Mouse (Mus musculus) WW6 (cell line): ENCODE data around the gene Prickle1.

Experiments used
- DNase-seq: peaks from one replicate; pipeline ENCODE4 v3.0.0-alpha.2; 2013; ENCODE audit warnings: low read depth, low spot score

Gene Prickle1

DNA sequence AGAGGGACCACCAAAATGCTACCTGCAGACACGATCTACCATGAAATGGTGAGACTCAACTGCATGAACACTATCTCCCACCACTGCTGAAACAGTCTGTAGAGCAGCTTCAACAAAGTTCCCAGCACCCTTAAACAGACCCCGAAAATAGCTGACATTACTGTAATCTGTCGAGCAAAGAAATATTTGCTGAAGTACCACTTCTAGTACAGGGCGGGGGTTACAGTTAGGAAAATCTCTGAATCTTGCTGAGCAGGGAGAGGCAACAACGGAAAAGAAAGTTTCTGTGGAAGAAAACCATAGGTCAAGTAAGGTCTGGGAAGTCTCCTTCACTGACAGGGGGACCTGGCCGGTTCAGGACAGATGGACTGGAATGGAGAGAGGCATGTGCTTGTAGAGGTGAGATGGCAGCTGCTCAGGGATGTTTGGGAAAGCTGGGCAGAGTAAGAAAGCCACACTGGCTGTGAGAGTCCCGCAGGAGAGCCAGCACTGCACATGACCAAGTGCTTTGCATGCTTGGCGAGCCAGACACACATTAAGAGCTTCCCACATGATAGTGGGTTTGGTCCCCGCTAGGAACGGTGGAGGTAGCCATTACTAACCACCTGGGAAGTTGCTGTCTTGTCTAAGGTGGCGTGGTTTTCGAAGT is 41.4 kb downstream of the Prickle1 start:
- DNase-seq, result no peak

DNA sequence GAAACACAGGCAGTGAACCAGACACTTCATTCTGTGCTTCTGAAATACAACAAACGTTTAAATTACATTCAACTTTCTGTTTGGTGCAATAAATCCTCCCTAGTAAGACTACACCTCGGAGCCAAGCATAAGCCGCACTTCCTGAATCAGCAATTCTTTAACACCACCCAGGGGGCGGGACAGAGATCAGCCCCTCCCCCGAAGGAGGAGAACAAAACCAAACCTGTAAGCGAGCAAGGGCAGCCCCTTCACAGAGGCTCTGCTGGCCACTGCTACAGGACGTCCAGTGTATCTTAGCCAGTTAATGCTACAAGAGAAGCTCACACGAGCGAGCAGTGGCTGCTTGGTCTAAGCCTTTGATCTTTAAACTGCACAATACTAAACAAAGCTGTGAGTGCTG is 43.5 kb downstream of the Prickle1 start:
- no peak for DNase-seq

DNA sequence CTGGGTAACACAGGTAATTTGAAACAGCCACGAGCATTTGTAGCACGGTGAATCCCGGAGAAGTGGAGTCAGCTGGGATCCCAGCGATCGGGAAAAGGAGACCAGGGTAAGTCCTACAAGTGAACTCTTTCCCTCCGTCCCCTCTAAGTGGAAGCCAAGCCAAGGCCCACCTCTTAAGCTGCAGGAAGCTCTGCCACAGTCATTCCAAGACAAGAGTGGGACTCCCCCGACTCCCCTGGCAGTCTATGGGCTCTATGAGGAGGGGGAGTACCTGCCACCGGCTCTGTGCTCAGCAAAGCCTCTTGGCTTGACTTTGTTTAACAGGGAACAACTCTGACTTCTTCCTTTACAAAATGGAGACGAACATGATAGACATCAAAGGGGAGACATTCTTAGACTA is 47.4 kb downstream of the Prickle1 start:
- no peak for DNase-seq

DNA sequence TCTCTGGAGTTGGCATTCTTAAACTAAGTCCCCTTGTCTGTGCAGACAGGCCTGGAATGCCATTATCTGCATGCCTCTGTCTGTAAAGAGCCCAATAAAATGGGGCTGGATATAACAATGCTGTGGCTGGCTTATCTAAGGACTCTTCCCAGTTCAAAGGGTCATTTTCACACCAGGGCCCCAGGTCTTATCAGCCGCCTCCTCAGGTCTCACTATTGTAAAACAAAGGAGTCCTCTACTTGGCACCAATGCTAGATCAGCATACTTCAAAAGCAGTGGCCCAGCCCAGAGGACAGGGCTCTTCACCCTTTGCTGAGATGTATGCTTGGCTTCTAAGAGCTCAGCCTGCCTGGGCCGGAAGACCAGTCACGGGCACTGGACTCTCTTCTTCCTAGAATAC is 56.3 kb downstream of the Prickle1 start:
- no peak for DNase-seq

DNA sequence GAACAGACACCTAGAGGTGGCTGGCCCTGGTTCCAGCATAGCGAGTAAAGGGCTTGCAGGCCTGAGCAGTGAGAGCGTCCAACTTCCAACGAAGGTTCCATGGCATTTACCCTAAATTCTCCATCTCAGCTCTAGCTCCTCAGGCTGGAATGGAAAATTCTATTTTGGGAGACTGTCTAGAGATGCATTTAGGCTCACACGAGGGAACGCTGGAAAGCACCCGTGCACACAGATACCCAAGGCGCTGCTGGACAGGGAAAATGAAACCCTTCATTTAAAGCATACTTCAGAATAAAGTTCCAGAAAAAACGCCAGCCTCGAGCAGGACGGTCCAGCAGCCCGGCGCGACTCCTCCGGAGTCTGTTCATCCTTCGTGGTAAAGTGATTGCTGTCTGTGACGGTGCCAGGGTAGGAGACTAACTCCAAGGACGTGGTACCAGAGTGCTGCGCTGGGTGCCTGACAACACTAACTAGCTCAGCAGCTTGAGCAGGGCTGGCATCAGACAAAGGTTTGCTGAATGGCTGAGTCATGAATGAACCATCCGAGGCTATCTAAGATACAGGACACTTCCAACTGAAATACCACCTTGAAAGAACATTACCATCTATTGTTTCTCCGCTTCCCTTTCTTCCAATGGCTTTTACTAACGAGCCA is 57.0 kb downstream of the Prickle1 start:
- DNase-seq, result no peak

DNA sequence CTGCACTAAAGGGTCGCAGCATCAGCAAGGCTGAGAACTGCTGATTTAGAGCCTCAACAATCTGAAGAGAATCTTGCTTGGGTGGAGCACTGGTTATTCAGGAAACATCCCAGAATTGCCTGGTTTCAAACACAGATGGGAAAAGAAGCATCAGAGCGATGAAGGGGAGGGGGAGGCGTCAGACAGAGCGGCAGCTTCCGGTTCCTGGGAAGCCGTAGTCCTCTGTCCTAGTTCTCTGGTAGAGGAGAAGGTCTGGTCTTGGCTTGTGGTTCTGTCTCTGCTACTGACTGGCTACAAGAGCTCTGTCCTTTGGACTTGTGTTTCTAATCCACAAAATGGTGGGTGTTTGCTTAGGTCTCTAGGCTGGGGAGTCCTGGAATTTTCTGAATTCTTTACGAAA is 57.9 kb downstream of the Prickle1 start:
- no peak for DNase-seq

DNA sequence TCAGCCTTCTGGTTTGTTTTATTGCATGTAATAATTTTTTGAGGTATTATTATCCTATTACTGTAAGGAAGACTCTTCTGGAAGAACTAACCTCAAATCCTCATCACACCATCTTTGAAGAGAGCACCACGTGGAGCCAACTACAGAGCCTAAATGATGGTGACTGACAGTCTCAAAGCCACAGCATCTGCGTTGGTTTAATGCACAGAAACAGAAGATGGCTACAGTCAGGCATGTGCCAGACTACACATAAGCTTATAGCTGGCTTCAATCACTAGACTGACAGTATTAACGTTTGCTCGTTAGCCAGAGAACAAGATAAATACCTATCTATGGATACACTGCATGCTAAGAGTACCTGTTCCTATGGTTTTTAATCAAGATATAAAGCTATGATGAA is 59.5 kb downstream of the Prickle1 start:
- DNase-seq, result no peak

DNA sequence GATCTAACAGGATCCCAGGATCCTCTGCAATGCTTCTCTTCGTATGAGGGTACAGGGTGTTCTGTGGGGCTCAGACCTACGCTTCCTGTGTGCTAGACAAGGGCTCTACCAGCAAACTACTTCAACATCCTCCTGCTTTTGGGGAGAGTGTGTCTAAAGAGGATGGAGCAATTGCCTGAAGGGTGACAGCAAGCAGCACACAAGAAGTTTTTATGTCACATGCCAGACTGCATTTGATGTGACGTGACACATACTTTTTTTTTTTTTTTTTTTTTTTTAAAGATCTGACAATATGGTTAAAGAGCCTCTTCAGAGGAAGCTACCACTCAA is 65.0 kb downstream of the Prickle1 start:
- no peak for DNase-seq

DNA sequence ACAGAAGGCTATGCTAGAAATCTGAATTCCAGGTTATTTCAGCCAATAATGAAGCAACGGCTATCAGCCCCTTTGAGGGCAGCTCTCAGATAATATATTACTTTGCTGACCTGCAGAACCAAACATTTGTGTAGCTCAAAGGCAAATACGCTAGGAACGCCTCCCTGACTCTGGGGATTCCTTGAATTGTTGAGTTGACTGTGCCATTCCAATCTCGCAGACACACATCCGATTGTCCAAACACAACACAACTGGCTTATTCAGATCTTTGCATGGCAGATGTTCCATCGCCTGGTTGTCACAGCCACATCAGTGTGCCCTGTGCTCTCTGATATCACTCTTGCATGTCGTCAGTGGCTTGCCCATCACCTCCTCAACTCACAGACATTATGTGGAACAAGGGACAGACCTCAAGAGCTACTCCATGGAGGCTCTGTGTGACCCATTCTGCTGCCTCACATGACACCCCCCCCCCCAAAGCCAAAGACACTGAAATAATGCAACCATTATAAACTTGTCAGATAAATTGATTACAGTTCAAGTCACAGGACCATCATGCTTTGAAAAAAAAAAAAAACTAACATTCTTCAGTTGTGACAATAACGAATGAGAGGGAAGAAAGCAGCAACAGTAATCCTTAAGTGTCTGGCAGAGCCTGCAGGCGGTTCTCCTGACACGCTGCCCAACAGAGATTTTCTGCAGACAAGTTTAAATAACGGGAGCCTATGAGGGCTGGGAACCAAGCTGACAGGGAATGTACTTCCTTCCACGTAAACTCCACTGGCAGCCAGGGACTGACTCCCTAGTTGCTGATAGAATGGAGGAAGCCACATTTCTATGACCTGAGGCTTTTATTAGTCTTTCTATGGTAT is 65.6 kb downstream of the Prickle1 start:
- no peak for DNase-seq

DNA sequence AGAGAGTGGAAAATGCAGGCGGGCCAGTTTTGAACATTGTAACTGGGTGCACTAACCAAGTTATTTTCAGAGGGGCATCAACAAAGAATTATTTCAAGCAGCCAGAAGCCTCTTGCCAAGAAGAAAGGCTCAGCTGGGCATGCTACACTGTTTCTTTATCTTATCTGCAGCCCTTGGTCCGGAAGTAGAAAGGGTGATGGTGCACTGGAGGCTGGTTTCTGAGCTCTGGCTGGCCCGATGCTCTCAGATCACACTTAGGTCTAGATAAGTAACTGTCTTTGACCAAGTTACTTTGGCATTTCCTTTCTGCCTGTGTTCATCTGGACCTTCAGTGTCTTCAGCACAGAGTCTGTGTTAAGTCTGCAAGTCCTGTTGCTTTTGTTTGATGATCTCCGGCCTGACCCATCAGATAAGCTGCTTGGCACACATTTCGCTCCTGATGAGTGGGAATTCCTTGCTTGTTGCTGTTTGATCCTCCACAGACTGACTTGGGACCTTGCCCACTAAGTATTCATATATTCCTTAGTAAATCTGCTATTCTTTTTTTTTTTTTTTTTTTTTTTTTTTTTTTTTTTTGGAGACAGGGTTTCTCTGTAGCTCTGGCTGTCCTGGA is 70.3 kb downstream of the Prickle1 start:
- no peak for DNase-seq

DNA sequence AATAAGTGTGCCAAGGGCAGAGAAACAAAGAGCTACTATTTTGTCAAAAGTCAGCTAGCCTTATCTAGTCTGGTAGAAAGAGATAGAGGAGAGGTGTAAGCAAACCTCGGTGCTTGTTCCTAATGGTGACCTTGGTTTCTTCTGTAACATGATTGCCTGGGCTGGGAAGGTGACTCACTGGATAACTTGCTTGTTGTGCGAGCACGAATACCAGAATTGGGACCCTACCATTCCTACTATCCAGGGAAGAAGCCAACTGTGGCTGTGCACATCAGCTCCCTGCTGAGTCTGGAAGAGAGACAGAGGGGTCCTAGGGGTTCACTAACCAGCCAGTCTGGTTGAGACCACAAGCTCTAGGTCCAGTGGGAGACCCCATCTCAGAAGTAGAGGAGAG is 73.9 kb downstream of the Prickle1 start:
- DNase-seq, result no peak

DNA sequence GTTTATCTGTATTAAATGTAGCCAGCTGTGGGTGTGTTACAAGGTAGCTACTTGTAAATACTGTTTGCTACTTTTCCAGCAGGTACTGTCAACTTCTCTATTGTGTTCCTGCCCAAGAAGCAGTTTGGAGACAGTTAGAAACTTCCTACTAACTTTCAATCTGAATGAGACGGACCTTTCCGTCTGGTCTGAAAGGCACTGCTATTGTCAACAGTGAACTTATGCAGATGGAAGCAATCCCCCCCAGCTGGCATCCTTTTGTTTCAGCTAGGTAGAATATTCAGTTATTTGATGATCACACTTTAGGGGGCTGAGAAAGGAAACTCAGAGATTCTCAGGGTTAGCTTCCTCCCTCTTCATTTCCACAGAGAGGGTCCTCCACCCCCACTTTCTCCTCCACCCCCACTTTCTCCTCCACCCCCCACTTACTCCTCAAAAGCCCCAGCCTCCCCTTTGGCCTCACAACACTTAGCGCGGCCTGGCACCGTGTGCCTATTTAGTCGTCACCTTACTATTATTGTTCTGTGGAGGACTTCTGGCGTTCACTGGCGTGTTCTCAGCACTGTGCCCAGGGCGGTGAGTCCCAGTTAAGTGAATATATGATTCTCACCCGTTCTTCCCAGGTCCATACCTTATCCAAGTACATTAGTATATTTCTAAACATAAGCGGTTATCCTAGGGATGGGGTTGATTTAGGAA is 74.5 kb downstream of the Prickle1 start:
- no peak for DNase-seq

DNA sequence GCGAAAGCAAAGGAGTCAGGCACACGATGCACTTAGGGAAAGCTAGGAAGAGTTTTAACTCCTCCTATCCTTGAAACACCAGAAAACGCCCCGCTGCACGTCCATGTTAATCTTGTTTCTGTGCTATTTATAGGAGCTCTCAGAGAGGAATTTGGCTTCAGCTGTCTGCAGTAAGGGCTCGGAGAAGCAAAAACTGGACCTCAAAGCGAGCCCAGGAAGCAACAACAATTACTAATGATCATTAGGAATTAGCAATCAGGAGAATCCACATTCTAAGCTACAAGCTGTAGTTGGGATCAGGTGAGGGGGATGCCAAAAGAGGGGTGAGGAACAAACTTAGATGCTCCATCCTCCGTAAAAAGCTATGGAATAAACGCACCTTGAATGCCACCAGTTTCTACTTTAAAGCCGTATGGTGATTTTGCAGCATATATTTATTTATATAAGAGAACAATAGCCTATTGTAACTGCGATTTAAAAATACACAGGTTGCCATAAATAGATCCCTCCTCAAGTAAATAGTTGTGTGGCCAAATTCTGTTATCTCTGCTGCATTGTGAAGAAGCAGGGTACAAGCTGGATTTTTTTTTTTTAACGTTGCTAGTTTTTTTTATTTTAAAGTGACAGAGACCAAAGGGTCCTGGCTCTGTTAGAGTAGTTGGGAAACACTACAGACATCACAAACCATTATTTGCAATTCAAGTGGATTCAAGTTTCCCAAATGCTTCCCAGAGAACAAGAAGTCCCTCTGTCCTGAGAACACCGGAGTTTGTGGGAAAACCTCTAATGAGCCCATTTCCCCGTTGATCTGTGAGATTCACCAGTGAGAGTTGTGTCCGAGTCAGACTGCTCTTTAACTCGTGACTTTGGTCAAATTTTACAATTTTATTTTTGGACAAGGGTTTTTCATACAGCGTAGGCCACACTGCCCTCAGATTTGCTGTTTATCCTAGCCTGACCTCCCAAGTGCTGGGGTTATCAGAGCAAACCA is 75.6 kb downstream of the Prickle1 start:
- no peak for DNase-seq

DNA sequence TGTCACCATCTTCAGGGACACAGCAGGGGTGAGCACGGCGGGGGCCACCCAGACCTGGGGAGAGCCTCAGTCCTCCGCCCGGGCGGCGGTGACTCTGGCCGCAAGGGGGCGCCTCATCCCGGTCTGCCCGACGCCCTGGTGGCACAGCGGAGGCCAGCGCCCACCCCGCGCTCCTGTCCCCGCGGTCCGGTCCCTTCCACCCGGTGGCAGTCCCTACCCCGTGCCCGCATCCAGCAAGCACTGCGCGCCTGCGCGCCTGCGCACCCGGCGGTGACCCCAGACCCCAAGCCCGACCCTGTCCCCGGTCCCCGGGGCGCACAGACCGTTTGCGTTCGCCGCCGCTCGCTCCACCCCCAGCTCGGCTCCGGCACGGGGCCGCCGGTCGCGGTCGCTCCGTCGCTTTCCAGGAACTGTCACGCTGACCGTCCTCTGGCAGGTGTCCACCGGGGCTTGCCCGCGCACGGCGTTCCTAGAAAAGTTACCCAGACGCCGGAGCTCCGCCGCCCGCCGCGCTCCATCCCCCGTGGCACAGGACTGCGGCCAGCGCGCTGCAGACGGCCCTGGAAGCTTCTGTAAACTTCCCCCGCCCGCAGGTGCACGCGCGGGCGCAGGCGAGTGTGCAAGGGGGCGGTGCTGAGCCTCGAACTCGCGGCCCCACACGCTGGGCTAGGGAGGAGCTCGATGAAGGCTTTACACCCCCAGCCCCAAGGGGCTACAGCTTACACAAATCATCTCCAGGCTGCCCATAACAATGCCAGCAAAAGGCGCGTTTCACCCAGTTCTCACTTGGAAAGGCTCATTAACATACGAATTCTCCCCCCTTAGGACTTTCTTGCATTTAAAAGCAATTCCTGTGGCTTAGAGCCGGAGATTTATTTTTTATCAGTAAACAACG is 76.5 kb downstream of the Prickle1 start:
- no peak for DNase-seq

DNA sequence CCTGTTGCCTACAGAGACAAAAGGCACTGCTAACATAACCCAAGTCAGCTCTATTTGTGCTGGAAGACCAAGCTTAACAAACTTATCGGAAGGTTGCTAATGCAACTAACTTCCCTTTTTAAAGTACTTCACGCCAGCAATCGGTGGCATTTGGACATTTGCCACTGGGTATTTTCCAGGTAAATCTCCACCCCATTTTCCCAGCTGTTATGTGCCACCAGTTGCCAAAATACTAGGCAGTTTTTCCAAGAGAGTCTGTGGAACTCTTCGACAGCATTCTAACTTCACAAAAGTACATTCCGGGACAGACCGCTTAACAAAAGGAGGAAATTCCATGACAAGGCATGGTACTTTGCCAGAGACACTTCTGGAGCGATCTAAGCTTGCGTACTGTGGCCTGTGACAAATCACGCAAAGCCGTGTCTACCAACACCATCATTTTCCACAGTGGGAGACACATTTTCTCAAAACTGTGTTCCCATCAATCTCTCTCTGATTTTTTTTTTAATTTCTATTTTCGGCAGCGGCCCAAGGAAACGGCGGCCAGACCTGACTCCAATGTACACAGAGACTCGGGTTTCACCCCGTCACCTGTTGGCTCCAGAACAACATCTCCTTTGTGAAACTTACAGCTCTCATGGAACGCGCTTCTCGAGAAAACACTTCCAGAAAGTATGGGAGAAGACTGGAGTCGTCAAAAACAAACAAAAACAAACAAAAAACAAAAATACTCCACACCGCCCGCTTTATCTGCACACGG is 77.4 kb downstream of the Prickle1 start:
- no peak for DNase-seq

DNA sequence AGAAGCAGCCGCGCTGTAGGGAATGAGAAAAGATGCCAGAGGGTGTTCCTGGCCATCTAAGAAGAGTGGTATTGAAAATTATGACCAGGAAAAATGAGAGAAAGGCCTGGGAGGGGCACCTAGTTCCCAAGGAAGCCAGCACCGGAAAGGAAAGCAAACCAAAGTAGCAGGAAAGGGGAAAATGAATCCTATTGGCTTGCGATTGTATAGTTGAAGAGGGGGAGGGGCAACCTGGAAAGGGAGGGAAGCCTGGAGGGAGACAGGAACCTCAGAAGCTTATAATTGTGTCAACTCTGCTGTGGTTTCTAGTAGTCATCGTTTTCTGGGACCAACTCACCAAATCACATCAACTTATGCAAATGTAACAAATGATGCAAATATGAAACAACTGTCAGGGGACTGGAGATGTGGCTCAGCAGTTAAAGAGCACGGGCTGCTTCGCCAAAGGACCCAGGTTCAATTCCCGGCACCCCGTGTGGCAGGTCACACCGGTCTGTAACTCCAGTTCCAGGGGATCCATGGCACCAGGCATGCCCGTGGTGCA is 78.6 kb downstream of the Prickle1 start:
- no peak for DNase-seq

DNA sequence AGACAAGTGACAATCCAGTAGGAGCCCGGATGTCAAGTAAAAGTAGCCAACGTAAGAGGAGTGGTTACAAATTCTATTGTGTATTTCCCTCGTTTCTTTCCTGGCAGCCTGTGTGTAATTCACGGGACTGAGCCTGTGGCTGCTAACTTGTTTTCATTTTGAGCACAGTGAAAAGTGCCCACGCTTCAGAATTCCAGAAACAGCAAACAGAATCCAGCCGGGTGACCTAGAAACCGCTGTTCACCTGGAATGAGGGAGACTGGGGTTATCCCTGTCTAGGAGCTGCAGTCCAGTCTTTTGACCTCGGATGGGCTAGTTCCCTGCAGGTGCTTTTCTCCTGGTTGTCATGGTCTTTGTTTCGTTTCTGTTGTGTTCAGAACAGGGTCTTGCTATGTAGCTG is 80.4 kb downstream of the Prickle1 start:
- no peak for DNase-seq

DNA sequence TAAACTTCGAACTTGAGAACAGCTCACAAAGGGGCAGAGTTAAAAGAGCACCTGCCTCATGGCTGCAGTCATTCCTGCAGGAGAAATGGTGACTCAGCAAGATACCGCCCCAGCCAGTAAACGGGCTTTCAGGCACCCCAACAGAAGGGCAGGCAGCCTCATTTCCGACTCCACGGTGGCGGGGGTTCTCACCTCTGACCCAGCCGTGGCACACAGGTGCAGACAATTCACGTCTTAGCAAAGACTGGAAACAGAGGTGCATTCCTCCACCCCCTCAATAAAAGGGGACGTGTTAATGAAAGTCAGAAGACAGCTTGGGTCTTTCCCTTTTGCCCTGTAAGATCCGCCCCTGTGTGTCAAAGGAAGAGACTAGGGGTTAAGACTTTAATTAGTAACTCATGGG is 81.8 kb downstream of the Prickle1 start:
- DNase-seq, result no peak

DNA sequence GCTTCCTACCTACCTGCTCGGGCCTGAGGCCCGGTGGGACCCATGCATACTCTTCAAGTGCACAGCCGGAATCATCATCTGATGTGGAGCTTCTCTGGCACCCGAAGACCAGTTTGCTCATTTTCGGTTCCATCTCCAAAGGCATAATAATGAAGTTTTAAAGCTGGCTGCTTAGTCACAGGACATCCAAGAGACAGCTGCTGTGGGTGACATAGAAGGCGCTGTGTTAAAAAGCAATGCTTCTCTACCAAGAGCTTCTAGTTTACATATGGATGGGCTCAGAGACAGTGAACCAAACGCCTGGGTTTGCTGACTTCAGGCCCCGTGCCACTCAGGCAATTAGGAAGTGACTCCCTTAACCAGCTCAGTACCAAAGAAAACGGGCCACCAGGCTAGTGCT is 83.3 kb downstream of the Prickle1 start:
- DNase-seq, result no peak
